Mouse (Mus musculus): ENCODE data around the gene Syngr1. TPM values are rescaled to one million over a fixed set of nuclear protein-coding genes. Genes with fewer than 3 reads are reported as not detected.

The Syngr1 gene
- polyA plus RNA-seq, 1 experiment from 2014 or later = 44.5 TPM

- Histone ChIP-seq H3K4me3 (ENCODE audit: control insufficient read depth in 1 of 2, insufficient read depth in 1 of 2, low read depth in 1 of 2, low read length in 2 of 2) (no peak overlapping the region), H3K9me3 (ENCODE audit: control insufficient read depth, low read length) (0 out of 2 replicates have a peak, but pooled peaks cover 4% of the 10 kb centered on the region), H3K4me1 (ENCODE audit: control insufficient read depth in 2 of 2, insufficient read depth in 2 of 2, low read length in 2 of 2) (peaks cover 19 to 25% of the 10 kb centered on the region in 2 experiments), H3K27me3 (ENCODE audit: control insufficient read depth, insufficient read depth, low read length) (no peaks in the 10 kb centered on the region), H3K9ac (ENCODE audit: low read length) (no peak overlapping the region), H3K4me2 (ENCODE audit: low read length) (no peak overlapping the region), H3K36me3 (ENCODE audit: control insufficient read depth, insufficient read depth, low read length) (no peaks in the 10 kb centered on the region), H3K27ac (replicated peaks in 1 of 2; ENCODE audit: control insufficient read depth in 1 of 2, insufficient read depth in 1 of 2, low read depth in 2 of 2, low read length in 2 of 2) (peak overlapping the region; percentile 53 to 55; a peak in 3 of 4 replicates)
- ATAC-seq (ENCODE audit: insufficient number of reproducible peaks, insufficient read depth, low FRiP score, low read depth) = no peak
- WGBS = 68% methylated on average over 19 of the region's 19 CpGs
These were observed 39.9 kb upstream of the Syngr1 start for GRCm38 (mm10) chr15:80051092-80051761.

DNA sequence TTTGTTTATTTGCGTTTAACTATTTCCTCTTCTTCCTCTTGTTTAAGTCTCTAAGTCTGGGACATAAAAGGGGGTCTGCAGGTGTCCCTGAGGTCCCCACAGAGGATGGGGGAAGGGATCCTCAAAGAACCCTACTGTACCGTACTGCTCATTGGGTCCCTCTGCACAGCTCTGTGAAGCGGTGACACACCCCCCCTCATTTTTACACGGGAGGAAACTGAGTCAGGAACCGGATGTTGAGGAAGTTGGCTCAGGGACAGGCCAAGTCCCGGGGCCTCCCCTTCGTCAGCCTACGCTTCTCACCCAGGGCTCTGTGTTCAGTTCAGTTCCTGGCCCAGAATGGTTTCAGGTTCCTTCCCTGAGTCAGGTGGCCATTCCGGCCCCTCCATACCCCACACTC, 39.4 kb upstream of the Syngr1 start:
- Histone ChIP-seq H3K36me3 (ENCODE audit: control insufficient read depth, insufficient read depth, low read length) (no peaks in the 10 kb centered on the region), H3K4me1 (ENCODE audit: control insufficient read depth in 2 of 2, insufficient read depth in 2 of 2, low read length in 2 of 2) (peaks cover 19 to 25% of the 10 kb centered on the region in 2 experiments), H3K9ac (ENCODE audit: low read length) (no peak overlapping the region), H3K9me3 (ENCODE audit: control insufficient read depth, low read length) (0 out of 2 replicates have a peak, but pooled peaks cover 4% of the 10 kb centered on the region), H3K4me2 (ENCODE audit: low read length) (no peak overlapping the region), H3K4me3 (ENCODE audit: control insufficient read depth in 1 of 2, insufficient read depth in 1 of 2, low read depth in 1 of 2, low read length in 2 of 2) (no peak overlapping the region), H3K27me3 (ENCODE audit: control insufficient read depth, insufficient read depth, low read length) (no peaks in the 10 kb centered on the region), H3K27ac (replicated peaks in 1 of 2; ENCODE audit: control insufficient read depth in 1 of 2, insufficient read depth in 1 of 2, low read depth in 2 of 2, low read length in 2 of 2) (peak overlapping the region in 1 of 2 experiments; percentile 7; a peak in 2 of 4 replicates)
- ATAC-seq (ENCODE audit: insufficient number of reproducible peaks, insufficient read depth, low FRiP score, low read depth) = no peak
- 81% methylated on average over 9 of the region's 9 CpGs for WGBS

- peaks cover 10 to 14% of the 10 kb centered on the region in 2 experiments for H3K4me1 ChIP-seq (ENCODE audit: control insufficient read depth in 2 of 2, insufficient read depth in 2 of 2, low read length in 2 of 2)
- ATAC-seq (ENCODE audit: insufficient number of reproducible peaks, insufficient read depth, low FRiP score, low read depth) = no peak
- WGBS = 62% methylated on average over 8 of the region's 8 CpGs
- H3K27ac ChIP-seq (replicated peaks in 1 of 2; ENCODE audit: control insufficient read depth in 1 of 2, insufficient read depth in 1 of 2, low read depth in 2 of 2, low read length in 2 of 2) = peak overlapping the region in 1 of 2 experiments; percentile 30; a peak in 2 of 4 replicates
- H3K4me2 ChIP-seq (ENCODE audit: low read length) = no peak overlapping the region
- 0 out of 2 replicates have a peak, but pooled peaks cover 4% of the 10 kb centered on the region for H3K9me3 ChIP-seq (ENCODE audit: control insufficient read depth, low read length)
- no peaks in the 10 kb centered on the region for H3K36me3 ChIP-seq (ENCODE audit: control insufficient read depth, insufficient read depth, low read length)
- H3K9ac ChIP-seq (ENCODE audit: low read length) = peak overlapping the region; percentile 27; the same call in 1 of the 2 replicates
- H3K4me3 ChIP-seq (ENCODE audit: control insufficient read depth in 1 of 2, insufficient read depth in 1 of 2, low read depth in 1 of 2, low read length in 2 of 2) = no peak overlapping the region
- no peaks in the 10 kb centered on the region for H3K27me3 ChIP-seq (ENCODE audit: control insufficient read depth, insufficient read depth, low read length)
These were observed 37.6 kb upstream of the Syngr1 start for GRCm38 (mm10) chr15:80053381-80054033.

- no peak overlapping the region for H3K4me2 ChIP-seq (ENCODE audit: low read length)
- H3K4me1 ChIP-seq (ENCODE audit: control insufficient read depth in 2 of 2, insufficient read depth in 2 of 2, low read length in 2 of 2) = peaks cover 10 to 14% of the 10 kb centered on the region in 2 experiments
- 32% methylated on average over 7 of the region's 7 CpGs for WGBS
- no peak overlapping the region for H3K4me3 ChIP-seq (ENCODE audit: control insufficient read depth in 1 of 2, insufficient read depth in 1 of 2, low read depth in 1 of 2, low read length in 2 of 2)
- 0 out of 2 replicates have a peak, but pooled peaks cover 4% of the 10 kb centered on the region for H3K9me3 ChIP-seq (ENCODE audit: control insufficient read depth, low read length)
- H3K9ac ChIP-seq (ENCODE audit: low read length) = no peak overlapping the region; the same call in 1 of the 2 replicates
- ATAC-seq (ENCODE audit: insufficient number of reproducible peaks, insufficient read depth, low FRiP score, low read depth) = 0 out of 2 replicates have a peak, but pooled peaks have one; percentile 19
- H3K36me3 ChIP-seq (ENCODE audit: control insufficient read depth, insufficient read depth, low read length) = no peaks in the 10 kb centered on the region
- no peaks in the 10 kb centered on the region for H3K27me3 ChIP-seq (ENCODE audit: control insufficient read depth, insufficient read depth, low read length)
- H3K27ac ChIP-seq (replicated peaks in 1 of 2; ENCODE audit: control insufficient read depth in 1 of 2, insufficient read depth in 1 of 2, low read depth in 2 of 2, low read length in 2 of 2) = peak overlapping the region; percentile 6 to 30; a peak in 2 of 4 replicates
These were observed 37.0 kb upstream of the Syngr1 start for GRCm38 (mm10) chr15:80054034-80054710.

DNA sequence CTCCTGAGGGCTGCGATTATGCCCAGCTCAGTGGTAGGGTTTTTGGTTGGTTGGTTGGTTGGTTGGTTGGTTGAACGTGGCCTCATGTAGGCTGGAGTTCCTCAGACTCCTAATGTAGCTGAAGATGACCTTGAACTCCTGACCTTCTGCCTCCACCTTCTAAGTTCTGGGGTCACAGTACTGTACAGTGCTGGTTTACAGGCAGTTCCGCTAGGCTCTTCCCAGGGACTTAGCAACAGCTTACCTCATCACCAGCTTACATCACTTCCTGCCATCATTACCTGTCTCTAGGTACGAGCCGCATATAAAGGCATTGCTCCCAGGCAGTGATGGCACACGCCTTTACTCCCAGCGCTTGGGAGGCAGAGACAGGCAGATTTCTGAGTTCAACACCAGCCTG, 33.0 kb upstream of the Syngr1 start:
- H3K4me1 ChIP-seq (ENCODE audit: control insufficient read depth in 2 of 2, insufficient read depth in 2 of 2, low read length in 2 of 2) = peaks cover 10 to 14% of the 10 kb centered on the region in 2 experiments
- 0 out of 2 replicates have a peak, but pooled peaks cover under 1% of the 10 kb centered on the region for H3K9me3 ChIP-seq (ENCODE audit: control insufficient read depth, low read length)
- H3K4me2 ChIP-seq (ENCODE audit: low read length) = no peak overlapping the region
- no peak overlapping the region for H3K9ac ChIP-seq (ENCODE audit: low read length)
- no peak overlapping the region for H3K4me3 ChIP-seq (ENCODE audit: control insufficient read depth in 1 of 2, insufficient read depth in 1 of 2, low read depth in 1 of 2, low read length in 2 of 2)
- no peak for ATAC-seq (ENCODE audit: insufficient number of reproducible peaks, insufficient read depth, low FRiP score, low read depth)
- WGBS = 84% methylated on average over 7 of the region's 7 CpGs
- H3K36me3 ChIP-seq (ENCODE audit: control insufficient read depth, insufficient read depth, low read length) = no peaks in the 10 kb centered on the region
- no peaks in the 10 kb centered on the region for H3K27me3 ChIP-seq (ENCODE audit: control insufficient read depth, insufficient read depth, low read length)
- no peak overlapping the region for H3K27ac ChIP-seq (replicated peaks in 1 of 2; ENCODE audit: control insufficient read depth in 1 of 2, insufficient read depth in 1 of 2, low read depth in 2 of 2, low read length in 2 of 2)

GRCm38 (mm10) chr15:80059606-80060005, 31.5 kb upstream of the Syngr1 start:
- 86% methylated on average over 7 of the region's 7 CpGs for WGBS
- no peaks in the 10 kb centered on the region for H3K36me3 ChIP-seq (ENCODE audit: control insufficient read depth, insufficient read depth, low read length)

GRCm38 (mm10) chr15:80060356-80061070, 30.6 kb upstream of the Syngr1 start:
- Histone ChIP-seq H3K27ac (replicated peaks in 1 of 2; ENCODE audit: control insufficient read depth in 1 of 2, insufficient read depth in 1 of 2, low read depth in 2 of 2, low read length in 2 of 2) (no peak overlapping the region), H3K4me1 (ENCODE audit: control insufficient read depth in 2 of 2, insufficient read depth in 2 of 2, low read length in 2 of 2) (no peaks in the 10 kb centered on the region), H3K9me3 (ENCODE audit: control insufficient read depth, low read length) (no peaks in the 10 kb centered on the region), H3K27me3 (ENCODE audit: control insufficient read depth, insufficient read depth, low read length) (no peaks in the 10 kb centered on the region), H3K9ac (ENCODE audit: low read length) (no peak overlapping the region), H3K36me3 (ENCODE audit: control insufficient read depth, insufficient read depth, low read length) (no peaks in the 10 kb centered on the region), H3K4me3 (ENCODE audit: control insufficient read depth in 1 of 2, insufficient read depth in 1 of 2, low read depth in 1 of 2, low read length in 2 of 2) (no peak overlapping the region), H3K4me2 (ENCODE audit: low read length) (no peak overlapping the region)
- WGBS = 91% methylated on average over 8 of the region's 8 CpGs
- no peak for ATAC-seq (ENCODE audit: insufficient number of reproducible peaks, insufficient read depth, low FRiP score, low read depth)

More at GRCm38 (mm10) chr15:80059606-80060005, 31.5 kb upstream of the Syngr1 start:
- no peaks in the 10 kb centered on the region for H3K9me3 ChIP-seq (ENCODE audit: control insufficient read depth, low read length)
- no peaks in the 10 kb centered on the region for H3K27me3 ChIP-seq (ENCODE audit: control insufficient read depth, insufficient read depth, low read length)
- H3K9ac ChIP-seq (ENCODE audit: low read length) = no peak overlapping the region
- H3K4me1 ChIP-seq (ENCODE audit: control insufficient read depth in 2 of 2, insufficient read depth in 2 of 2, low read length in 2 of 2) = no peaks in the 10 kb centered on the region; a peak in 1 of 4 replicates
- H3K4me2 ChIP-seq (ENCODE audit: low read length) = no peak overlapping the region
- H3K4me3 ChIP-seq (ENCODE audit: control insufficient read depth in 1 of 2, insufficient read depth in 1 of 2, low read depth in 1 of 2, low read length in 2 of 2) = no peak overlapping the region
- no peak for ATAC-seq (ENCODE audit: insufficient number of reproducible peaks, insufficient read depth, low FRiP score, low read depth)
- H3K27ac ChIP-seq (replicated peaks in 1 of 2; ENCODE audit: control insufficient read depth in 1 of 2, insufficient read depth in 1 of 2, low read depth in 2 of 2, low read length in 2 of 2) = no peak overlapping the region

All from heart, embryonic 14.5 days (tissue).